Mouse (Mus musculus) limb, embryonic 14.5 days (tissue): ENCODE measurements around the gene Nxpe5. TPM values are rescaled to one million over a fixed set of nuclear protein-coding genes. Genes with fewer than 3 reads are reported as not detected.

Experiments used
- ATAC-seq: fragments of 200-750 bp; cut with Nextera tagmentation; 2 replicates; pipeline ENCODE4 v1.8.0; 2017; ENCODE audit warnings: low read depth, moderate number of reproducible peaks, moderate TSS enrichment; ENCODE audit not compliant: low FRiP score
- DNase-seq: peaks from one replicate; pipeline ENCODE4 v3.0.0-alpha.2; 2015; ENCODE audit warnings: low spot score
- H3K27ac ChIP-seq: fragments of 300-500 bp; sonication (generic); replicated peaks from 2 replicates; pipeline ENCODE4 v1.5.1; 2014; ENCODE audit warnings: low read depth, mild to moderate bottlenecking, low read length, moderate library complexity, mixed read lengths
- H3K27me3 ChIP-seq: fragments of 300-500 bp; sonication (generic); 2 replicates; pipeline ENCODE4 v1.6.1; 2014; ENCODE audit warnings: low read length, mixed read lengths; ENCODE audit not compliant: control insufficient read depth, insufficient read depth
- H3K36me3 ChIP-seq: fragments of 300-500 bp; sonication (generic); 2 replicates; pipeline ENCODE4 v1.6.1; 2014; ENCODE audit warnings: mild to moderate bottlenecking, low read length, moderate library complexity, mixed read lengths; ENCODE audit not compliant: control insufficient read depth, insufficient read depth
- H3K4me1 ChIP-seq: fragments of 300-500 bp; sonication (generic); 2 replicates; pipeline ENCODE4 v1.6.1; 2014; ENCODE audit warnings: antibody characterized with exemption, low read length, mixed read lengths; ENCODE audit not compliant: control insufficient read depth, insufficient read depth
- H3K4me2 ChIP-seq: fragments of 300-500 bp; sonication (generic); replicated peaks from 2 replicates; pipeline ENCODE4 v1.6.1; 2014; ENCODE audit warnings: low read depth, mild to moderate bottlenecking, low read length, moderate library complexity; ENCODE audit not compliant: severe bottlenecking
- H3K4me3 ChIP-seq: fragments of 300-500 bp; sonication (generic); replicated peaks from 2 replicates; pipeline ENCODE4 v1.5.1; 2014; ENCODE audit warnings: low read length
- H3K9ac ChIP-seq: fragments of 300-500 bp; sonication (generic); 2 replicates; pipeline ENCODE4 v1.6.1; 2014; ENCODE audit warnings: mild to moderate bottlenecking, low read depth, low read length, moderate library complexity; ENCODE audit not compliant: severe bottlenecking
- H3K9me3 ChIP-seq: fragments of 300-500 bp; sonication (generic); 2 replicates; pipeline ENCODE4 v1.6.1; 2016; ENCODE audit warnings: low read length; ENCODE audit not compliant: control insufficient read depth
- POLR2A ChIP-seq: fragments of 200-500 bp; IDR thresholded peaks from 2 replicates; pipeline ENCODE4 v1.8.0; 2012; ENCODE audit warnings: inconsistent platforms, mild to moderate bottlenecking, moderate library complexity, borderline replicate concordance; ENCODE audit not compliant: insufficient read depth, insufficient read length; ENCODE audit errors: extremely low read depth
- WGBS: fragments of 180-500 bp; shearing (Covaris S2); extraction: QIAGEN DNeasy Blood & Tissue Kit; methylation state at CpG from one replicate; pipeline ENCODE4 v1.1.7; 2014; 5-methylcytosine and 5-hydroxymethylcytosine counted together
- polyA plus RNA-seq, 2 experiments: library from polyadenylated mRNA; depleted of rRNA in 1 of 2; stranded (reverse) in 1 of 2; unstranded in 1 of 2; fragments of >200 nt; fragmentation: Nextera tagmentation in 1 of 2; extraction: Ambion mirVana in 1 of 2; gene quantifications; 2 replicates each; pipeline versions ENCODE4 v1.2.1 to v1.2.3; 2012 to 2014

The Nxpe5 gene
- polyA plus RNA-seq (2012; rRNA removed) (not detected in 2 replicates), polyA plus RNA-seq (2014; fragmentation: Nextera tagmentation; extraction: Ambion mirVana) (not detected in 2 replicates)

DNA sequence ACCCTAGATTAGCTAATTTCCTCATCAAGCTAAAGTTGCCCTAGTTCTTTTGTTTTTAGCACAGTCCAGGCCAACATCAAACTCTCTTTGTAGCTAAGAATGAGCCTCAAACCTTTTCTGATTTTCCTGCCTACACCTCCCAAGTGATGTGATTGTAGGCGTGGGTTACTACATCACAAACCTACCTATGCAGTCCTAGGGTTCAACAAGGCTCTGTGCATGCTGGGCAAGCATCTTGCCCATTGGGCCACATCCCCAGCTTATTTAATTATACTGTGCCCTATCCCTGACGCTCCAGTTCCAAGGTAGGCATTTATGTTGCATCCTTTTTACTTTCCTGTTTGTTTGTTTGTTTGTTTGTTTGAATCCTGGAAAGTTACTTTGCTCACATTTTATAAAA lies at the start of gene Nxpe5:
Nxpe5 (plus strand) TSS at position 199 of the 400 bp plus-strand sequence.
- Histone ChIP-seq H3K27me3 (no peaks in the 10 kb centered on the region), H3K27ac (no peak within 1 kb of the TSS), H3K4me1 (no peaks in the 10 kb centered on the region), H3K36me3 (no peaks in the 10 kb centered on the region), H3K4me2 (no peak within 1 kb of the TSS), H3K4me3 (no peak within 1 kb of the TSS), H3K9ac (no peak within 1 kb of the TSS), H3K9me3 (no peaks in the 10 kb centered on the region)
- no peak for ATAC-seq
- no peak for TF ChIP-seq POLR2A
- 53% methylated on average over 2 of the region's 2 CpGs for WGBS
- no peak for DNase-seq

DNA sequence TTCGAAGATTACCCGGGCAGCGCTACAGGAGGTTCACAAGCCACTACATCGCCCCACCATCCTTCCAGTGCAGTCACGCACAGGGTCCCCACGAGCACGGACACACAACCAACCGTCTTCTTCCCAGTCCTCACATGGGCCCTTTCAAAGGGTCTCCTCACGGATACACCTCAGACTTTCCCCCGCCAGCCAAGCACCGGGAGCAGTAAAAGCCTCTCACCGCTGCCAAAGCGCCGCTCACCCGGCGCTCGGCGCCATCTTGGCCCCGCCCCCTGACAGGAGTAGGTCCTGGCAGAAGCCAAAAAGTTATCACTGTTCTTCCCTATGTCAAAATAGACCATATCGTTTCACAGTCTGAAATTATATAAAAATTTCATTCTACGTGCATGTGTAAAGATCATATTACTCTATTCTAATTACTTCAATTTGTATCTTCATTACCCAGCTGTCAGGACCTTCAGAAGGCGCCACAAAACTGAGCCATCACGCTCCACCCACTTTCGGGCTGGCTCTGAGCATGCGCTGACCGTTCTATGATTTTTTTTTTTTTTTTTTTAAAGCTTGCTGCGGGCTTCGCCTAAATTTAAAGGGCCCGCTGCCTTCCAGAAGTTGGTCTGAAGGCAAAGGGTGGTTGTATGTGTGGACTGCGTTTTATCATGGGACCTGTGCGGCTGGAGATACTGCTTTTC lies 38.6 kb upstream of the Nxpe5 start, which contains the start of the genes Taf6 and Cnpy4:
Taf6 (minus strand) TSS at position 502 of the 689 bp plus-strand sequence.
Cnpy4 (plus strand) TSS at position 536 of the 689 bp plus-strand sequence.
- DNase-seq (peak; percentile 92), ATAC-seq (peak; percentile 88)
- peak within 1 kb of the TSS; percentile 84 for H3K4me2 ChIP-seq
- WGBS: under 1% methylated on average over 30 of the region's 31 CpGs
- H3K4me3 ChIP-seq: peak within 1 kb of the TSS; percentile 52
- no peaks in the 10 kb centered on the region for H3K27me3 ChIP-seq
- H3K4me1 ChIP-seq: peaks cover 13% of the 10 kb centered on the region
- H3K36me3 ChIP-seq: peaks cover 42% of the 10 kb centered on the region
- H3K27ac ChIP-seq: peak within 1 kb of the TSS; percentile 67
- no peaks in the 10 kb centered on the region for H3K9me3 ChIP-seq
- peak within 1 kb of the TSS; percentile 85 for H3K9ac ChIP-seq
- peak; percentile 99 for TF ChIP-seq POLR2A

DNA sequence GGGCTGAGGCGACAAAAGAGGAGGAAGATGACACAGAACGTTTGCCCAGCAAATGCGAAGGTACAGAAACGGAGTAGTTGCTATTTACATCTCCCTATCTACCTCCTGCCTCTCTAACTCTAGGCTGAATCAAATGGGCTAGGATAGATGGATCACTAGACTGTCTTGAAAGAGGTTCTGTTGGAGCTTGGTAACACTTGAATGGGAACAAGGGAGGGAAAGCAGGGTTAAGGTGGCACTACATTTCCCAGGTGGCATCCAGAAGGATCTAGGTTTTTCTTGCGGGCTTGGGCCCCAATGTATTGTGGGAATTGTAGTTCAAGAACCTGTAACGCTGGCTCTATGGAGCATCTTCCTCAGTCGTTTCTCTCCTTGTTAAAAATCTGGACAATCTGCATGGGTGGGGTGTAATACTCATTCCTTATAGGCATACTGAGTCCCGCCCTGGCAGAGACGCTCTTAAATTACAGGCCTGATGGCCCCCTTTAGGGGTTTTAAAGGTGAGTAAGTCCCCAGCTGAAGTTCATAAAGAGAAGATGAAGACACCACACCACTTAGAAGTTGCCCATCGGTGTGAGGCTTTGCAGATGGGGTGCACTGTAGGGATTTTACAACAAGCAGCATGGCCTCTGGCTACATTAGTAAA lies 37.9 kb upstream of the Nxpe5 start:
- H3K4me1 ChIP-seq: peaks cover 13% of the 10 kb centered on the region
- H3K9ac ChIP-seq: peak overlapping the region; percentile 85
- ATAC-seq (peak; percentile 79), DNase-seq (peak; percentile 89)
- H3K4me3 ChIP-seq: peak overlapping the region; percentile 52
- H3K4me2 ChIP-seq: peak overlapping the region; percentile 84
- no peak overlapping the region; the same call in 1 of the 2 replicates for H3K27ac ChIP-seq
- 0% methylated on average over 10 of the region's 10 CpGs for WGBS
- H3K36me3 ChIP-seq: peaks cover 42% of the 10 kb centered on the region
- H3K9me3 ChIP-seq: no peaks in the 10 kb centered on the region
- TF ChIP-seq POLR2A: no peak
- no peaks in the 10 kb centered on the region for H3K27me3 ChIP-seq

DNA sequence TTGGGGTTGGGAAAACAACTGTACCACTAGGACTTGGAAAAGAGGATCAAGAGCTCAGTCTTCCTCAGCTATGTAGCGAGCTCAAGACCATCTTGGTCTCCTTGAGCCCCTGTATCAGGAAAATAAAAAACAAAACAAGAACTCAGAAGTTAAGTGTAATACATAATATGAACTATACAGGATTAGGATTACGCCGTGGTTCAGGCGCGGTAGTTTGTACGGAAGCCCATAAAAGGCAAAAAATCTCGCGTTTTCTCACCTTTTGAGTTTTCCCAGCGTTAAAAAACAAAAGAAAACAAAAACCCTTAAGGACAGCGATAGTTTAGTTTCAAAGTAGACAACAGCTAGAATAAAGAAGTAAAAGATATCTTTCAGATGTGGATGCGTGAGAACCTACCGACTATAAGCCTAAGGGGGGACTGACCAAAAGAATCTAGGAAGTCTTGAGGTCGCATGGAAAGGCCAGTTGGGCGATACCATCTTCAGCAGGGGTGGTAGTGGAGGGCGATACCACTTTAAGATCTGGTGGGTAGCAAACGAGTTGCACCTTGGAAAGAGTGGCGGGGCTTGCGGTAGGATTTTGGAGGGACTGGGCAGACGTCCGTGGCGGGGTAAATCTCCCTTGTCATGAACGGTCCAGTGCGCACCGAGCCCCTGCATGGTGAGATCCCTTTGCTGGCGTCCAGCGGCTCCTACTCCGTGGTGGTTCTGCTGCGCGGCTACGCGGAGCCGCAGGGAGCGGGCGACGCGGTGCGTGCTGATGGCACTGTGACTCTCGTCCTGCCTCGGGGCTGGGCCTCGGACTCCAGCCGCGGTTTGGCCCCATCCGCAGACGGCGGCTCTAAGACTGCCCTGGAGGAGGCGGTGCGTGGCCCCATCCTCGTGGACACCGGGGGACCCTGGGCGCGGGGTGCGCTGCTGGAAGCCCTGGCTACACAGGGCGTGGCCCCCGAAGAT lies 31.6 kb upstream of the Nxpe5 start, which contains the start of gene Mblac1:
Mblac1 (plus strand) TSS at position 544 of the 957 bp plus-strand sequence.
- peak; percentile 76 for ATAC-seq
- Histone ChIP-seq H3K36me3 (peaks cover 30% of the 10 kb centered on the region), H3K9ac (peak within 1 kb of the TSS; percentile 91), H3K4me2 (peak within 1 kb of the TSS; percentile 92), H3K27me3 (no peaks in the 10 kb centered on the region), H3K4me1 (peaks cover 11% of the 10 kb centered on the region; the same call in 1 of the 2 replicates), H3K9me3 (no peaks in the 10 kb centered on the region), H3K4me3 (peak within 1 kb of the TSS; percentile 74), H3K27ac (peak within 1 kb of the TSS; percentile 85)
- no peak for TF ChIP-seq POLR2A
- DNase-seq: peak; percentile 86
- WGBS: 7% methylated on average over 44 of the region's 54 CpGs
